Mouse (Mus musculus) adrenal gland, adult 2 months (tissue): ENCODE results near the gene Maf. TPM values are rescaled to one million over a fixed set of nuclear protein-coding genes. Genes with fewer than 3 reads are reported as not detected.

ENCODE experiments used
- DNase-seq: peaks from one replicate; pipeline ENCODE4 v3.0.0; 2021
- polyA plus RNA-seq: library from polyadenylated mRNA; depleted of rRNA; stranded (reverse); fragments of >200 nt; gene quantifications from 2 replicates; pipeline ENCODE4 v1.2.3, GENCODE M21; 2012
- total RNA-seq, 2 experiments: library from RNA; stranded (reverse); gene quantifications; 2 replicates each; pipeline ENCODE4 v1.2.3; 2021

Maf gene
- total and polyA plus RNA-seq, 3 experiments, result 13.0 to 23.7 (median 20.8) TPM

- DNase-seq, result peak; percentile 79
These were observed 1.9 kb downstream of the Maf start for GRCm38 (mm10) chr8:115705591-115706110.

GRCm38 (mm10) chr8:115703056-115703455, 4.5 kb downstream of the Maf start:
- DNase-seq, result no peak

- no peak for DNase-seq
These were observed 6.6 kb downstream of the Maf start for GRCm38 (mm10) chr8:115701001-115701400.

- no peak for DNase-seq
These were observed 8.4 kb downstream of the Maf start for GRCm38 (mm10) chr8:115699151-115699550.

- no peak for DNase-seq
These were observed 10.2 kb downstream of the Maf start for GRCm38 (mm10) chr8:115697410-115697809.

GRCm38 (mm10) chr8:115696661-115697060, 10.9 kb downstream of the Maf start:
- DNase-seq, result no peak

GRCm38 (mm10) chr8:115687349-115687748, 20.2 kb downstream of the Maf start:
- DNase-seq, result no peak

GRCm38 (mm10) chr8:115683309-115683708, 24.3 kb downstream of the Maf start:
- no peak for DNase-seq

GRCm38 (mm10) chr8:115679539-115679938, 28.1 kb downstream of the Maf start:
- no peak for DNase-seq

GRCm38 (mm10) chr8:115664866-115665265, 42.7 kb downstream of the Maf start:
- DNase-seq, result no peak

GRCm38 (mm10) chr8:115650110-115650521, 57.5 kb downstream of the Maf start:
- peak; percentile 22 for DNase-seq

- no peak for DNase-seq
These were observed 62.5 kb downstream of the Maf start for GRCm38 (mm10) chr8:115645139-115645538.

- no peak for DNase-seq
These were observed 65.7 kb downstream of the Maf start for GRCm38 (mm10) chr8:115641936-115642335.

- DNase-seq, result no peak
These were observed 67.6 kb downstream of the Maf start for GRCm38 (mm10) chr8:115639951-115640350.

GRCm38 (mm10) chr8:115636751-115637150, 70.8 kb downstream of the Maf start:
- DNase-seq, result no peak
